Mouse (Mus musculus) thymus, adult 2 months (tissue): ENCODE data around the gene Frmd4a.

Source experiments
- CTCF ChIP-seq: fragments of 200-500 bp; IDR thresholded peaks from 2 replicates; pipeline ENCODE4 v1.5.1; 2012; ENCODE audit warnings: mild to moderate bottlenecking, control low read depth, low read length, moderate library complexity, borderline replicate concordance; ENCODE audit not compliant: control insufficient read depth, poor library complexity, insufficient read depth; ENCODE audit errors: extremely low read depth
- POLR2A ChIP-seq: fragments of 200-500 bp; IDR thresholded peaks from 2 replicates; pipeline ENCODE4 v1.6.1; 2012; ENCODE audit warnings: mild to moderate bottlenecking, low read length, control low read depth, moderate library complexity; ENCODE audit not compliant: control insufficient read depth, poor library complexity, insufficient read depth; ENCODE audit errors: extremely low read depth

- TF ChIP-seq POLR2A = no peak
- TF ChIP-seq CTCF = no peak
These were observed 457.0 kb downstream of the Frmd4a start for GRCm38 (mm10) chr2:4474539-4474937.
